Mouse (Mus musculus) layer of hippocampus, adult 9-11 months (tissue): ENCODE data around the gene Fry.

Experiments used
- DNase-seq: peaks from one replicate; pipeline ENCODE4 v3.0.0; 2022

Fry gene

DNA sequence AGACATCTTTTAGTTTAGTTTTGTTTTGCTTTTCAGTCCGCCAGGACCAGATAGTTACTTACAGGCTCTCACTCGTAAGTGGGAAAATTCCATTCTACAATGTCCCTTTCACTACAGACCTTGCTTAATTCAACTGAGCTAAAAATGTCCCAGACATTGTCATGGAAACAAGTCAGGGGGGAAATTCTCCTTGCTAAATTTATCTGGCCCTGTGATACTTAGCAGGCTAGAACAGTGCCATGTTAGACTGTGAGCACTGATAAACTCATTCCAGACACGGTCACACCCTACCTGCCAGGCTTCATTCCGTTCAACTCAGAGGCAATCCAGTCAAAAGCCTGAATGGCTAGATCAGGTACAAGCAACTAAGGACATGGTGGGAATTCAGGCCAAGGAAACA is 227.9 kb downstream of the Fry start:
- DNase-seq, result peak; percentile 70

DNA sequence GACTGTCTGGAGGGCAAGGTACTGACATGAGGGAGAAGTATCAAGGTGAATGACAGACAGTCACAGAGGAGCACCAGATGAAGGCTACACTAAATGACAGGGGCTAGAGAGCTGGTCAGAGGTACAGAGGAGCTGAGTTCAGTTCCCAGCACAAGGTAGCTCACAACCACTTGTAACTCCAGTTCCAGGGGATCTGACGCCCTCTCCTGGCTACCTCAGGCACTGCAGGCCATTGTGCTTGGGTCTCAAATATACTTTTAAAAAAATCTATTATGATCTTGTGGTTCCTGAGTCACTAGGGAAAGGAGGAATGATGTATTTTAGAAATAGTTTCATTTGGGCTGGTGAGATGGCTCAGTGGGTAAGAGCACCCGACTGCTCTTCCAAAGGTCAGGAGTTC is 229.4 kb downstream of the Fry start:
- DNase-seq, result no peak

DNA sequence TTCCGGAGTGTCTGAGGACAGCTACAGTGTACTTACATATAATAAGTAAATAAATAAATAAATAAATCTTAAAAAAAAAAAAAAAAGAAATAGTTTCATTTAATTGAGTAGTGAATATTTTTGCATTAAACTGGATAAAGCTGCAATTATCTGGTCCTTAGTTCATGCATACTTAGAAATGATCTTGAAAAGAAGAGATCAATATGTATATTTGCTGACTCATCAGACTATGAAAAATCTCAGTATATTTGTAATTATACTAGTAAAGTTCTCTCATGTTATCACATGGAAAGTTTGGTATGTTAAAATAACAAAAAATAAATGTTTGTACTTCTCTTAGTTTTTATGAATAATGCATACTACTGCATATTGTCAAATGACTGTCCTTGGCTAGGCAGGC is 229.9 kb downstream of the Fry start:
- DNase-seq, result no peak

DNA sequence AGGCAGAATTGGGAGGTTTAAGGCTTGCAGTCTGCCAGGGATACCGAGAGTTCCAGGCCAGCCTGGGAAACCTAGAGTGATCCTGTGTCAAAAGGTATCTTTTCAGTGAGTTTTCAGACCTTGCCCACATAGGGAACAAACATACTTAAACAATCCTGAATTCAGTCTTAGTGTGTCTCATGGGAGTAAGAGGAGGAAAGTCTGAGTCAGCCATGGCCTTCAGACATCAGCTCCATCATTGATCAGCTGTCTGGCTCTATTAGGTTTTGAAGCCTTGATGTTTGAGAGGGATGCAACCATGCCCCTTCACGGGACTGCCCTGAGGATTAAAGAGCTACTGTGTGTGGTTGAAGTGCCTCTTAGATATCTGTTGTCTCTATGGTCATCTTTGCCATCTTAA is 232.7 kb downstream of the Fry start:
- DNase-seq, result no peak

DNA sequence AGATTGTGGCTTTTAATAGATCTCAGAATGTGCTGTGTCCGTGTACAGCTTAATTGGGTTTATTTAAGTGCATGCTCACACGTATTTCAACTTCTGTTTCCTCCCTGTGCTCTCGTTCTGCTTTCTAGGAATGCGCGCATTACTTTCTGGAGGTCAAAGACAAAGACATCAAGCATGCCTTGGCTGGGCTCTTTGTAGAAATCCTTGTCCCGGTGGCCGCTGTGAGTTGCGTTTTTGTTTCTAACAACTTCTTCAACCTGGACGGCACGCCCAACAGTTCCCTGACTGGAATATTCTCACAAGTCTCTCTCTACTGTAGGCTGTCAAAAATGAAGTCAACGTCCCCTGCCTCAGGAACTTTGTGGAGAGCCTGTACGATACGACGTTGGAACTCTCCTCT is 240.2 kb downstream of the Fry start:
- no peak for DNase-seq

DNA sequence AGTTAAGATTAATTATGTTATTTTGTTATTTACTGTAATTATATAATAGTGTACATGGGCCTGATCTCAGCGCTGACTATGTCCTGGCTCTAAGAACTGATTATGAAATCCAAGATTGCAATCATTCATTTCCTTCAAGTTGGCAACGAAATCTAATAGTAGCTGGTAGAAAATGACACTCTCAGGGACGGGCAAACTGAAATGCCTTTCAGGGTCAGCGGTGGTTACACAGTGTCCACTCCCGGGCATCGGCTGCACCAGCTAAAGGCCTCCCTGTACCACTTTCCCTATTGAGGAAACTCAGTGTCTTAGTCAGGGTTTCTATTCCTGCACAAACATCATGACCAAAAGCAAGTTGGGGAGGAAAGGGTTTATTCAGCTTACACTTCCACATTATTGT is 243.8 kb downstream of the Fry start:
- DNase-seq, result no peak

DNA sequence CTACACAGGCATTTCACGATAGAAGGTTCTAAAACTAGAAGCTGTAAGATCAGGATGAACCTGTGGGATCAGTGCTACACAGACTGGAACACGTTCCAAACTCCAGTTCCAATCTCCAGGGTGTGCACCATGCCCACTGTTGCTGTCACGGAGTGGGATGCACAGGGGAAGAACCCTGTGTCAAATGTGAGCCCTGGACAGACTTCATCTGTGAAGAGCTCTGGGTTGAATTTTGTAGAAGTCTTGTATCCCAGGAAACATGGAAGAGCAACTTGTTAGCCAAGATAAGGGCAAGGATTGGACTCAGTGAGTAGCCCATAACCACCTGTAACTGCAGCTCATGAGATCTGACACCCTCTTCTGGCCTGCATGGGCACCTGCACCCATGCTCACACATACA is 246.2 kb downstream of the Fry start:
- DNase-seq, result no peak

DNA sequence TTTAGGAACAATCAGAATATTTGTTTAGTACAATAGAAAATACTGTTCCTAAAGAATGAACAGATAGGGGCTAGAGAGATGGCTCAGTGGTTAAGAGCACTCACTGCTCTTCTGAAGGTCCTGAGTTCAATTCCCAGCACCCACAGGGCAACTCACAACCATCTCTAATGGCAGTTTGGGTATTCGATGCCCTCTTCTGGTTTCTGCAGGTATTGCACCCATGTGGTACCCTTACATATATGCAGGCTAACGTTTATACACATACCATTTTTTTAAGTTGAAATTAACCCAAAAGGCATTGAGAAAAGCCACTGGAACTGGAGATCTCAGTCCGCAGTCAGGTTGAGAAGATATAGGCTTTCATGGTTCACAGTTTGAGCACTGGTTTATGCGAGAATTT is 248.6 kb downstream of the Fry start:
- no peak for DNase-seq

DNA sequence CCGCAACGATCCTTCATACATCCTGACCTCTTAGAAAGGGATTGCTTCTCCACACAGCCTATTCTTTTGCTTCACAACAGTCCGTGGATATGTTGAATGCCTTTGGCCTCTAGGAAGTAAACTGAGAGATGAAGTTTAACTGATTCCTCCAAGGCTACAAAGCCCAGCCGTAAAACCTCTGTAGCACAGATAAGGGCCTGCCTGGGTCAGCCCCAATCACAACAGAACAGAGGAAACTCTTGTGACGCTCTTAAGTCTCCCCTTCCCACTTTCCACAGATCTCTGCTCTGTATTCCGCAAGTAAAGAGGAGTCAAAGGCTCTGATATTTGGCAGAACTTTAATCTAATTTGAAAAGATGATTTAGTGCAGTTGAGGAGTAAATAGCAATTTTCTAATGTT is 251.8 kb downstream of the Fry start:
- no peak for DNase-seq

DNA sequence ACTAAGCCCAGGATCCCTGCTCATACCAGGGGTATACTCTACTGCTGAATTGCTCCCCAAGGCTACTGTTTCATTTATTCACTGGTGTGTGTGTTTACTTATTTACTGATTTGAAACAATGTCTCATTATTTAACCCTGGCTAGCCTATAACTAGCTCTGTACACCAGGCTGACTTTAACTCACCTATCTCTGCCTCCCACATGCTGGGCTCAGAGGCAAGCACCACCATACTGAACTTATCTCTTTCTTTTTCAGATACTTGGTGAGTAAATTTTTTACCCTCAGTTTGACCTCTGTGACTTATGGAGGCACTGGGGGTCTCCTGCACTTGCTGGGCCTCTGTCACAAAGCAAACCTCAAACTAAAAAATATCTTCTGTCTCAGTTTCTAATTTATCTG is 252.4 kb downstream of the Fry start:
- DNase-seq, result no peak

DNA sequence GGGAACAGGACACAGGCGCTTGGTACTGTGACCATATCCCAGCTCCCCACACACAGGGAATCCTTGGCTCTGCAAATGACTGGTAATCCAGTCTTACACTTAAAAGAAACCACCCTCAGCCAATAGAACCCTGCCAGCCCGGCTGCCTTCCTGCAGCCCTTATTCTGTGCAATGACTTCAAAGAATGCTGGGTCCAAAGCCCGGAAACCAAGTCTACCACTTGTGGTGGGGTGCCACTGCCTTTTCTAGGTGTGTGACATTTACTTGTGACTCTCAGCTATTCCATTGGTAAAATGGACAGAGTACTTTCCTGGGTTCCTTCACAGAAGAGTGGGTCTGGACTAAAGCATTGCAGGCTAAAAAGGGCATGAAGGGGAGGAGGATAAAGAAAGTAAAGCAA is 254.5 kb downstream of the Fry start:
- no peak for DNase-seq

DNA sequence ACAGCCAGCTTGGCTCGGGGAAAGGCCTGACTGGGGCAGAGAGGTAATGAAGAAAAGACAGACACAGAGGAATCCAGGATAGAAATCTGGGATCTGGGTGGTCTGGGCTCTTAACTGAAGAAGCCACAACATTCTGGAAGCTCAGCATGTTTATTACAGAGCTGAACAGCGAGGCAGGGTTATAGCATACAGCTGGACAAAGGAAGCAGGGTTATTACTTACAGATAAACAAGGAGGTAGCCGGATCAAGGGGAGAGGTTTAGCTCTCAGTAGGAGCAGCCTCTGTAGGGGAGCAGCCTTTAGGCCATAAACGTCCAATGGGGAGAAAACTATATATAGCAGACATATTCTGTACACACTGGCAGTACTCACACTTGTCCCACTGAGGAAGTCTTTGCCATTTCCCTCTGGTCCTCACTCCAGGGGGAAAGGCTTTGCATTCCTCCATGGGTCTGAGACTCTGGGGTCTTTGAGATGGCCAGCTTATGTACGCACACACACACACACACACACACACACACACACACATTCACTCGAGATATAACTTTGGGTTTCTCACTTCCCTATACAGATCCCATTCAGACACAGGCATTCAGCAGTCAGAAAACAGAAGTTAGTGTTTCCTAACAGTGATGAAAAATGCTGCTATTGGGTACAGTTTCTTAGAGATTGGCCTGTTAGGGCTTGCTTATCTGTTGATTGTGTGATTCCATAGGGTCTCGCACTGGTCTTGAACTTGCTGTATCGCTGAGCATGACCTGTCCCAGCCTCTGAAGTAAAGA is 256.5 kb downstream of the Fry start:
- no peak for DNase-seq

DNA sequence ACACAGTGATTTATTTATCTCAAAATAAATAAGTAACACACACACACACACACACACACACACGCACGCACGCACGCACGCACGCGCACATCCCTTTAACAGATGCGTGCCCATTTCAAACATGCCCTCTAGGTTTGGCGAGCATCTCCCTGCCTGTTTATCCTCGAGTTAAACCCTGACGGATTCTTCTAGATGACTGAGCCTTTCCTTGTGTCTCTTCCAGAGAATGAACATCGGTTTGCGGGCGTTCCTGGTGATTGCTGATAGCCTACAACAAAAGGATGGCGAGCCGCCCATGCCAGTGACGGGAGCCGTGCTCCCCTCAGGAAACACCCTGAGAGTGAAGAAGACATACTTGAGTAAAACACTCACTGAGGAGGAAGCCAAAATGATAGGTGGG is 260.1 kb downstream of the Fry start:
- no peak for DNase-seq

DNA sequence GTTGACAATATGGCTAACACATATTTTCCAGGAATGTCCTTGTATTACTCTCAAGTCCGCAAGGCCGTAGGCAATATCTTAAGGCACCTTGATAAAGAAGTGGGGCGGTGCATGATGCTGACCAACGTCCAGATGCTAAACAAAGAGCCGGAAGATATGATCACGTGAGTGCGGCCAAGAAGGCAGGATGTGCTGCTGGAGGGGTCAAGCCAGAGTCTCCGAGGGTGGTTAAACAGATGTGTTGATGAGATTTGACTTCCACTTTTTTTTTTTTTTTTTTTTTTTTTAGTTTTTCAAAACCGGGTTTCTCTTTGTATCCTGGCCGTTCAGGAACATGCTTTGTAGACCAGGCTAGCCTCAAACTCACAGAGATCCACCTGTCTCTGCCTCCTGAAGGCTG is 262.3 kb downstream of the Fry start:
- DNase-seq, result no peak

DNA sequence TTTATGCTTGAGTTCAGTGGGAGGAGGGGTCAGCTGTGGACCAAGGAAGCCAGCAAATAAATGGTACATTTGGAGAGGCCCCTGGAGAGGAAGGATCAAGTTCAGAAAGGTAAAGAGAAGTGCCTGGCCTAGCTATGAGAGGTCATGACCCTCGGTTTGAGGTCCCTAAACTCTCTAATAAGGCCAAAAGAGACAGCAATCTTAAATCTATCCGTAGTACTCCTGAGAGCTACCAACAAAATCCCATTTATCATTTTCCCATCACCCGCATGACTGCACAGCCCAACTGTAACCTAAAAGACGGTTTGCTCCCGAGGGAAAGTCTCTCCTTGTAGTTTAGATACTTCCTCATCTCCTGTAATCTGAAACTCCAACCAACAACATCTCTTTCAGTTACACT is 264.0 kb downstream of the Fry start:
- no peak for DNase-seq

DNA sequence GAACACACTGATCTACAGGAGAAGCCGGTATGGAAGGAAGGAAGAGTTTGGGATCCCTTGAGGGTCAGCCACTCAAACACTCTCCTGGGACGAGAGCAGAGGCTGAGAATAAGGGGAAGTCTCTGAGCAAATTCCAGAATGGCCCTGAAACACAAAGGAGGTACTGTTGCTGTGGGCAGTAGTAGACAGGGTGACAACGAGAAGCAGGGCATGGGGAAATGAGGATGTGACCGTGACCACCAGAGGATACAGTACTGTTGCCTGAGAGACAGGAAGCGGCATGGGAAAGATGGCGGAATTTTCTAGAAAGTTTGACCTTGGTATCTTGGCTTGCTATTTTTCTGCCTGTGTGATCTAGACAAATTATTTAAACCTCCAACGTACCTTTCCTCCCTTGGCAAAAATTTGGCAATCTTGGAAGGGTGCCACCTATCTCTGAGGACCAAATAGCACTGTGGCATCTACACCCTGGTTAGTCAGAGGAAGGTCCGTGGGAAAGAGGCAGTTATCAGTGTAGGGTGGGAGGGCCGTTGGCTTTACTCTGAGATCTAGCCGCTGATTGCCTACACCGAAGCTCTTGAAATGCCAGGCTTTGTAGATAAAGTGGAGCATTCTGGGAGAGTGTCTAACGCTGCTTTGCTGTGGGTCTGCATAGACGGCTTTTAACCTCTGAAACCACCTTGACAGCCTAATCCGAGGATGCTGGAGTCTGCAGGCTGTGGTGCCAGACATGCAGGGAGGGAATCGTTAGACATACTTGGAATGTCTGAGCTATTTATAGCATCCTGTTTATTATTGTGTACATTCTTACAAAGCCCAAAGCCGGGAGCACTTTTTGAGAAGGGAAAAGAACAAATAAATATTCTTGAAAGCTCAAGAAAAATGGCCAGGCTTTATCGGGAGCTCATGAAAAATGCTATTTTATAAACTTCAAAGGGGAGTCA is 266.1 kb downstream of the Fry start:
- no peak for DNase-seq

DNA sequence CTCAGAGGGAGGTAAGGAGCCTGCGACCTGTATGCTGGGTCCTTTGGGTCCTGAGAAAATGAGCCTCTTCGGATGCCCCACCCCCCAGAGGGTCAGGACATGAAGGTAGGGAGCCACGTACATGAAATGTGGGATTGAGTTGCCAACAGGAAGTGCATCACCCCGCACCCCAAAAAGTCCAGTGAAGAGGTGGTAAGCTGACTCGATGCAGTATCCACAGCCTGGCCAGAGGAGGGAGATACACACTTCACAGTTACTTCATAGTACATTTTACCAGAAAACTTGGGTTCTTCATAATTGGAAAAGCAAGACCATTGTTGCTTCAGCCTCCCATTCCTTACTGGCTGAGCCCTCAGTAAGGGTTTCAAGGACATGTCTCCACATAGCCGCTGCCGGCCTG is 266.8 kb downstream of the Fry start:
- DNase-seq, result no peak

DNA sequence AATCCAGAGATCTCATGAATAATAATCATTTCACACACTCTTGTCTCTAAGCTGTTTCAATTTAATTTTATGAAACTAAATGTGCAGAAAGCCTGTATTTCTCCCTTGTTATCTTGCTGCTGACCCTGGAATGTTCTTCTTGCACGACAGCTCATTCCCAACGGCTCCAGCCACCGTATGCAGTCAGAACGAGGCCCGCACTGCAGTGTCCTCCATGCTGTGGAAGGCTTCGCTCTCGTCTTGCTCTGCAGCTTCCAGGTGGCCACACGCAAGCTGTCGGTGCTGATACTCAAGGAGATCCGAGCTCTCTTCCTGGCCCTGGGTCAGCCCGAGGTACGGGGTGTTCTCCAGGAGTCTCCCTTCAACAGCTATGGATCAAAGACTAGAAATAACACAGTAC is 270.2 kb downstream of the Fry start:
- DNase-seq, result no peak

DNA sequence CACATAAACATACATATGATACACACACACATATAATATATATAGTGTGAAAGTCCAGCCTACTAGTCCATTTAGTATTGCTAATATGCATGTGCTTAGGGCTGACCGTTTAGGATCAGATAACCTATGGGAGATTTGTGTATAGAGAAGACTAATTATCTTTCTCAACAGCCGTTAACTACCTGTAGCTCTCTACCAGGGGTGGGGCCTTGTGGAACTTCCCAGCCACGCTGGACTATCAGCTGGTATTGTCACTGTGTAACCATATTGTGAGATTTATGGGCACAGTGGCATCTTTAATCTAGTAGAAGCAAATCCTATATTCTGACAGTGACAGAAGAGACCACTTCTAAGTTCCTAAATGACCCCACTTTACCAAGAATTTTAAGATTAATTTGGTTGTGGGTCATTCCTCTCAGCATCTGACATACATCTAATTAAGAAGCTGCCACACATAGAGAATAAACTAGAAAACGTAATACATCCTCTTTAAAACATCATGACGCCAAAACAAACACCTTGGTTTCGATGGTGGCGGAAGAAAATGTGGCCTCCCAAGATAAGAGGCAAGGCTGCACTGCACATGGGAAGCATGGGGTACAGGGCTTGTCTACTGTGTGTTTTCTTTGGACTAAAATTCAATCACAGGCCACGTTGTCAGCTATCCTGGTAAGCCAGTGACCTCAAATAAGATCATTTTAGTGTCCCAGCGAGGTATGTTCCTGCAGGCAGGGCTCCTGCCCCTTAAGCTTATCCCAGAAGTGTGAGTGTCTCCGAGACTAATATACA is 271.3 kb downstream of the Fry start:
- no peak for DNase-seq

DNA sequence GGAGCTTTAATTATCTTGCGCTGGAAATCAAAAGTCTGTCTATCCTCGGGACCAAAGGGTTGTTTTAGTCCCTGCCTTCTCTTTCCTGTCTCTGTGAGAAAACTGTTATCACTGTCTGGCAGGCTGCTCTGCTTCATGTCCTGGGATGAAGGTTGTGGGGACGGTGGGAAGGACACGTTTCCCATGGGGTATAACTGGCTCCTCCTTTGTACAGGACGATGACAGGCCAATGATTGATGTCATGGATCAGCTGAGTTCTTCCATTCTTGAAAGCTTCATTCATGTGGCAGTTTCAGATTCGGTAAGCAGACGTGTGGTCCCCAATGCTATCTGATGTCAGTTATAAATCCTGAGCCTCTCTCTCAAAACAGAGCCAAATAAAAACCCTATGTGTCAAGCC is 272.0 kb downstream of the Fry start:
- DNase-seq, result no peak

DNA sequence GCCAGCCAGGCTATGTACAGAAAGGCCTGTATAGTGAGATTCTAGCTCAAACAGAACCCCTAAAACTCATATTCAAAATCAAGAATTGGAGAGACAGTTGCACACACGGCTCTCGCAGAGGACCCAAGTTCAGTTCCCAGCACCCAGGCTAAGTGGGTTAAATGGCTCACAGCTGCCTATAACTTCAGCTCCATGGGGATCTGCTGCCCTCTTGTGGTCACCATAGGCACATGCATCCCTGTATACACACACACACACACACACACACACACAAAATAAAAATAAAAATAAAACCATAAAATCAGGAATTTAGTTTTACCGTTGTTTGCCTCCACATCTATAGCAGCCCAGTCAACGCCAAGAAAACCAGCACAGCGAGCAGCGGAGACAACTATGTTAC is 276.2 kb downstream of the Fry start:
- no peak for DNase-seq

DNA sequence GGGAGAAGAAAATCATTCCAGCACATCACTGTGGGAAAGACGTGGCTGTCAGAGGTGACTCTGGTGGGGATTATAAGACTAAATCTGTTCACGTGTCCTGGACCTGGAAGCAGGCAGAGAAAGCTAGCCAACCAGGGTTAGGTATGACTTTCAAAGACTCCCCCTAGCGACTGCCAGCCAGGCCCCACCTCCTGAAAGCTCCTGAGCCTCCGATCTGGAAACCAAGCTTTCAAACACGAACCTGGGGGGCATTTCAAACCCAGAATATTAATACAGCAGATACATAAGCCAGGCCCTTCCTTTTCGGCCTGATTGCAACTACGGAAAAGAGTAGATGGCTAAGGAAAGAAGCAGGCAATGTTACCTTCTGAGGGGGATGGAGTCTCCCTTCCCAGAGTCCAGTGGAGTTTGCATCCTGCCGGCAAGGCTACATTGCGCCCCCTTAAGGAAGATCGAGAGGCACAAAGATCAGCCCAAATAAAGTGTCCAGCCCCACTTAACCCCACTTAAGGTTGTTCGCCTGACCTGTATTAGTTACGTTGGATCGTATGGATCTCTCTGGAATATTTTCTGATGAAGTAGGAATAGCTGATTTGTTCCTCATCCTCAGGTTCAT is 284.5 kb downstream of the Fry start:
- DNase-seq, result no peak

DNA sequence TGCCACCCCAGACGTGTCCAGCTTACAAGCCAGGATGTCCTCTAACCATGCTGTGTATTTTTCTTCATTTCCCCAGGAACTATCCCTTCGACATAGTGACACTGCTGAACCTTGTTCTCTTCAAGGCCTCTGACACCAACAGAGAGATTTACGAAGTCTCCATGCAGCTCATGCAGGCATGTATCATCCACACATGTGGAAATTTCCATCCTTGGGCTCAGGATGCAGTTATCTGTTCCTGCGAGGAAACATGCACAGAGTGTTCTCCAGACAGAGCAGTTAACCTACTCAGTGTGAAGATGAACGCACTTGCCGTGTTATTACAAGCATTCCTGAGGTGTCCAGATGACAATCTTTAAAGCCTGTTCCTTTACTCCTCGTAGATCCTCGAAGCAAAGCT is 286.4 kb downstream of the Fry start:
- no peak for DNase-seq
